Mouse (Mus musculus) myocyte (in vitro differentiated cells): ENCODE data around the gene Slc19a1. TPM values are rescaled to one million over a fixed set of nuclear protein-coding genes. Genes with fewer than 3 reads are reported as not detected.

Experiments used
- H3K27me3 ChIP-seq: one replicate; pipeline ENCODE4 v1.6.1; 2011; ENCODE audit not compliant: control insufficient read depth, insufficient read depth, insufficient read length
- H3K36me3 ChIP-seq: one replicate; pipeline ENCODE4 v1.6.1; 2011; ENCODE audit not compliant: control insufficient read depth, insufficient read depth
- H3K4me2 ChIP-seq: one replicate; pipeline ENCODE4 v1.6.1; 2011; ENCODE audit warnings: low read depth, control low read depth
- H3K4me3 ChIP-seq: one replicate; pipeline ENCODE4 v1.5.1; 2011; ENCODE audit warnings: mild to moderate bottlenecking, control low read depth, moderate library complexity
- H3K79me2 ChIP-seq: one replicate; pipeline ENCODE4 v1.6.1; 2011; ENCODE audit not compliant: control insufficient read depth, insufficient read depth
- H3ac ChIP-seq: one replicate; pipeline ENCODE4 v1.6.1; 2011; ENCODE audit not compliant: control insufficient read depth, insufficient read length
- CEBPB ChIP-seq: IDR thresholded peaks from 2 replicates; pipeline ENCODE4 v1.6.1; 2011; ENCODE audit warnings: mild to moderate bottlenecking, moderate library complexity; ENCODE audit not compliant: poor library complexity, insufficient read depth, severe bottlenecking
- E2F4 ChIP-seq: IDR thresholded peaks from one replicate; pipeline ENCODE4 v1.6.1; 2011; ENCODE audit warnings: mild to moderate bottlenecking, control low read depth, moderate library complexity; ENCODE audit not compliant: insufficient read depth
- MAX ChIP-seq: IDR thresholded peaks from one replicate; pipeline ENCODE4 v1.6.1; 2011; ENCODE audit warnings: low read depth, mild to moderate bottlenecking, control low read depth
- MYOD1 ChIP-seq, 3 experiments: IDR thresholded peaks; one replicate each; pipeline ENCODE4 v1.6.1; 2011; ENCODE audit warnings: control low read depth in 2 of 3, low read depth in 2 of 3, mild to moderate bottlenecking in 2 of 3, moderate library complexity in 1 of 3; ENCODE audit not compliant: insufficient read length in 2 of 3, control insufficient read depth in 1 of 3
- MYOG ChIP-seq, 3 experiments: IDR thresholded peaks; one replicate each; pipeline ENCODE4 v1.6.1; 2011; ENCODE audit warnings: control low read depth in 2 of 3, low read depth in 2 of 3, mild to moderate bottlenecking in 2 of 3; ENCODE audit not compliant: insufficient read length in 2 of 3, control insufficient read depth in 1 of 3, insufficient read depth in 1 of 3
- POLR2A ChIP-seq: IDR thresholded peaks from one replicate; pipeline ENCODE4 v1.6.1; 2011; ENCODE audit warnings: low read depth, mild to moderate bottlenecking, control low read depth, moderate library complexity; ENCODE audit not compliant: insufficient read length
- POLR2AphosphoS2 ChIP-seq: IDR thresholded peaks from one replicate; pipeline ENCODE4 v1.6.1; 2011; ENCODE audit warnings: low read depth, control low read depth; ENCODE audit not compliant: insufficient read length
- REST ChIP-seq: IDR thresholded peaks from one replicate; pipeline ENCODE4 v1.6.1; 2011; ENCODE audit warnings: mild to moderate bottlenecking, control low read depth, moderate library complexity; ENCODE audit not compliant: insufficient read depth, insufficient read length
- SRF ChIP-seq: IDR thresholded peaks from one replicate; pipeline ENCODE4 v1.6.1; 2011; ENCODE audit warnings: low read depth; ENCODE audit not compliant: control insufficient read depth, insufficient read length
- TCF12 ChIP-seq: IDR thresholded peaks from one replicate; pipeline ENCODE4 v1.6.1; 2011; ENCODE audit warnings: mild to moderate bottlenecking, control low read depth; ENCODE audit not compliant: poor library complexity, insufficient read depth, severe bottlenecking
- TCF3 ChIP-seq: IDR thresholded peaks from one replicate; pipeline ENCODE4 v1.6.1; 2011; ENCODE audit warnings: low read depth, control low read depth; ENCODE audit not compliant: insufficient read length
- USF1 ChIP-seq: IDR thresholded peaks from one replicate; pipeline ENCODE4 v1.6.1; 2011; ENCODE audit warnings: low read depth, mild to moderate bottlenecking, control low read depth, moderate library complexity
- polyA plus RNA-seq: library from polyadenylated mRNA; unstranded; fragments of >200 nt; fragmentation: generic; extraction: Trizol; gene quantifications from one replicate; pipeline ENCODE4 v1.2.1, GENCODE M21; 2012; ENCODE audit warnings: missing spikeins

Slc19a1 gene
- polyA plus RNA-seq, 1 experiment = 23.0 TPM

- Histone ChIP-seq H3K27me3 (no peaks in the 10 kb centered on the region), H3K36me3 (peaks cover 70% of the 10 kb centered on the region), H3K79me2 (no peaks in the 10 kb centered on the region), H3K4me2 (no peak overlapping the region), H3K4me3 (no peak overlapping the region), H3ac (no peak overlapping the region)
- no peak for TF ChIP-seq REST
- no peak for TF ChIP-seq TCF12
- TF ChIP-seq CEBPB = no peak
- no peak for TF ChIP-seq MYOG (IDR thresholded peaks at IDR 0.05; ENCODE audit: control insufficient read depth in 1 of 3, insufficient read depth in 1 of 3, insufficient read length in 2 of 3, low read depth in 2 of 3)
- TF ChIP-seq POLR2A = no peak
- no peak for TF ChIP-seq TCF3
- no peak for TF ChIP-seq MAX
- TF ChIP-seq E2F4 = no peak
- TF ChIP-seq MYOD1 (IDR thresholded peaks at IDR 0.05; ENCODE audit: control insufficient read depth in 1 of 3, insufficient read length in 2 of 3, low read depth in 2 of 3) = no peak
- no peak for TF ChIP-seq USF1
- no peak for TF ChIP-seq SRF
- no peak for TF ChIP-seq POLR2AphosphoS2
These were observed 36.4 kb downstream of the Slc19a1 start for GRCm38 (mm10) chr10:77068469-77068868.

- TF ChIP-seq TCF12 (no peak), USF1 (no peak), POLR2AphosphoS2 (no peak), POLR2A (no peak), SRF (peak; percentile 59)
- no peak overlapping the region for H3K4me3 ChIP-seq
- no peaks in the 10 kb centered on the region for H3K27me3 ChIP-seq
- H3K79me2 ChIP-seq = no peaks in the 10 kb centered on the region
- no peak overlapping the region for H3ac ChIP-seq
- H3K4me2 ChIP-seq = no peak overlapping the region
- H3K36me3 ChIP-seq = peaks cover 67% of the 10 kb centered on the region
These were observed 38.0 kb downstream of the Slc19a1 start for GRCm38 (mm10) chr10:77070072-77070471.

GRCm38 (mm10) chr10:77074276-77074974 lies 42.4 kb downstream of the Slc19a1 start:
- H3K27me3 ChIP-seq = no peaks in the 10 kb centered on the region
- TF ChIP-seq MYOD1 (IDR thresholded peaks at IDR 0.05; ENCODE audit: control insufficient read depth in 1 of 3, insufficient read length in 2 of 3, low read depth in 2 of 3) = no peak
- no peak for TF ChIP-seq TCF12
- H3K79me2 ChIP-seq = no peaks in the 10 kb centered on the region
- no peak overlapping the region for H3K4me2 ChIP-seq
- no peak overlapping the region for H3ac ChIP-seq
- no peak overlapping the region for H3K4me3 ChIP-seq
- peaks cover 60% of the 10 kb centered on the region for H3K36me3 ChIP-seq

GRCm38 (mm10) chr10:77078456-77078855 lies 46.4 kb downstream of the Slc19a1 start:
- peaks cover 33% of the 10 kb centered on the region for H3K36me3 ChIP-seq
- H3ac ChIP-seq = no peak overlapping the region
- TF ChIP-seq CEBPB = no peak
- no peak for TF ChIP-seq E2F4
- no peak for TF ChIP-seq USF1
- no peak for TF ChIP-seq POLR2AphosphoS2
- no peak for TF ChIP-seq MAX
- TF ChIP-seq REST = no peak
- TF ChIP-seq POLR2A = no peak
- no peak for TF ChIP-seq TCF12
- TF ChIP-seq TCF3 = no peak
- no peak for TF ChIP-seq MYOG (IDR thresholded peaks at IDR 0.05; ENCODE audit: control insufficient read depth in 1 of 3, insufficient read depth in 1 of 3, insufficient read length in 2 of 3, low read depth in 2 of 3)
- no peak for TF ChIP-seq SRF
- no peak for TF ChIP-seq MYOD1 (IDR thresholded peaks at IDR 0.05; ENCODE audit: control insufficient read depth in 1 of 3, insufficient read length in 2 of 3, low read depth in 2 of 3)
- no peak overlapping the region for H3K4me2 ChIP-seq
- H3K27me3 ChIP-seq = no peaks in the 10 kb centered on the region
- peaks cover 7% of the 10 kb centered on the region for H3K79me2 ChIP-seq
- H3K4me3 ChIP-seq = no peak overlapping the region

GRCm38 (mm10) chr10:77078961-77079360 lies 46.9 kb downstream of the Slc19a1 start:
- Histone ChIP-seq H3ac (no peak overlapping the region), H3K27me3 (no peaks in the 10 kb centered on the region), H3K79me2 (peaks cover 7% of the 10 kb centered on the region), H3K36me3 (peaks cover 28% of the 10 kb centered on the region), H3K4me2 (no peak overlapping the region), H3K4me3 (no peak overlapping the region)
- no peak for TF ChIP-seq CEBPB
- no peak for TF ChIP-seq REST
- no peak for TF ChIP-seq MYOG (IDR thresholded peaks at IDR 0.05; ENCODE audit: control insufficient read depth in 1 of 3, insufficient read depth in 1 of 3, insufficient read length in 2 of 3, low read depth in 2 of 3)
- TF ChIP-seq TCF3 = no peak
- no peak for TF ChIP-seq TCF12
- no peak for TF ChIP-seq MAX
- no peak for TF ChIP-seq MYOD1 (IDR thresholded peaks at IDR 0.05; ENCODE audit: control insufficient read depth in 1 of 3, insufficient read length in 2 of 3, low read depth in 2 of 3)
- no peak for TF ChIP-seq POLR2AphosphoS2
- TF ChIP-seq SRF = no peak
- no peak for TF ChIP-seq POLR2A
- no peak for TF ChIP-seq USF1
- no peak for TF ChIP-seq E2F4
